Mouse (Mus musculus): ENCODE measurements around the gene Crlf2. TPM values are rescaled to one million over a fixed set of nuclear protein-coding genes. Genes with fewer than 3 reads are reported as not detected.

Gene Crlf2
- total and polyA plus RNA-seq, 3 experiments, result 10.5 to 32.5 (median 22.6) TPM

DNA sequence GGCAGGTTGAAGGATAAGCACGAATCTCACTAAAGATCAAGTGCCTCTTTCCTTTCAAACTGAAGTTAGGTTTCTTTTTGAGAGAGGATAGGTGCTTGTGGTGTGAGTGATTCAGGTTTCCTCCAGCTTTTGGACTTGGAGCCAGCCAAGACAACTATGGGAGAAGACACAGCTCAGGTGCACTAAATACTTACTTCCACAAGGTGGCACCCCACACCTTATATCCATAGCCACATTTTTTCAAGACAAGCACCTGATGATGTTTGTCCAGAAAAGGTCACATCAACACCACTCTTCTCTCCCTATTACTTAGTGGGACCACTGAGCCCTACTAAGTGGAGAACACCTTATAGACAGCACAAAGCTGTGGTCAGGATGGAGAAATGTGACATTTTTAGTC, 52.1 kb downstream of the Crlf2 start:
- in situ Hi-C loops (cut with MboI; ENCODE audit: low pct_ligation_motif_present, low pct_unique_long_range_greater_than_20kb, low sequenced_read_pairs), result loop anchor here (10.0 kb wide), 1 partner anchor 98 kb away; no protein-coding TSS in a partner anchor
- H3K79me2 ChIP-seq (replicated peaks; ENCODE audit: control insufficient read depth, extremely low read depth, insufficient read depth, poor library complexity, severe bottlenecking), result no peaks in the 10 kb centered on the region
- H3K27me3 ChIP-seq (replicated peaks), result peaks cover 2% of the 10 kb centered on the region
- no peaks in the 10 kb centered on the region for H3K9me3 ChIP-seq (replicated peaks; ENCODE audit: low read length)
- dilution Hi-C loops (cut with MboI; ENCODE audit: extremely low pct_ligation_motif_present, extremely low pct_unique_long_range_greater_than_20kb, low sequenced_read_pairs), result no loop called here
- no peaks in the 10 kb centered on the region for H3K36me3 ChIP-seq (replicated peaks in 1 of 2; ENCODE audit: control insufficient read depth in 1 of 2, insufficient read depth in 1 of 2, low read length in 1 of 2)
- TF ChIP-seq BHLHE40 (IDR thresholded peaks at IDR 0.05; ENCODE audit: low read depth, low read length) (no peak), MAZ (IDR thresholded peaks at IDR 0.05; ENCODE audit: low read depth, low read length) (no peak), HCFC1 (IDR thresholded peaks at IDR 0.05; ENCODE audit: low read depth, low read length) (no peak), ETS1 (conservative IDR thresholded peaks at IDR 0.05; ENCODE audit: low read depth, low read length) (no peak), SMC3 (IDR thresholded peaks at IDR 0.05; ENCODE audit: low read depth, low read length) (peak; percentile 58), ZC3H11A (IDR thresholded peaks at IDR 0.05; ENCODE audit: low read depth, low read length) (no peak), MEF2A (IDR thresholded peaks at IDR 0.05; ENCODE audit: borderline replicate concordance, low read depth, low read length) (no peak), RAD21 (IDR thresholded peaks at IDR 0.05; ENCODE audit: low read depth, low read length) (peak; percentile 75), JUND (conservative IDR thresholded peaks at IDR 0.05; ENCODE audit: low read depth, low read length) (no peak), CHD2 (IDR thresholded peaks at IDR 0.05; ENCODE audit: low read length) (no peak), USF1 (IDR thresholded peaks at IDR 0.05; ENCODE audit: low read depth, low read length) (no peak), RCOR1 (conservative IDR thresholded peaks at IDR 0.05; ENCODE audit: low read depth, low read length) (no peak), ZNF384 (IDR thresholded peaks at IDR 0.05; ENCODE audit: low read depth, low read length) (peak; percentile 73), CTCF (conservative IDR thresholded peaks at IDR 0.05 in 1 of 2, IDR thresholded peaks at IDR 0.05 in 1 of 2; ENCODE audit: low read depth in 2 of 2, low read length in 2 of 2) (peak; percentile 38 to 78; a peak in 3 of 4 replicates), ZKSCAN1 (IDR thresholded peaks at IDR 0.05; ENCODE audit: borderline replicate concordance, low read depth, low read length) (no peak), MYC (IDR thresholded peaks at IDR 0.05; ENCODE audit: low read depth, low read length) (no peak), GABPA (IDR thresholded peaks at IDR 0.05; ENCODE audit: insufficient replicate concordance, low read depth, low read length) (no peak), POLR2A (IDR thresholded peaks at IDR 0.05; ENCODE audit: low read depth, low read length) (no peak), KAT2A (IDR thresholded peaks at IDR 0.05; ENCODE audit: insufficient replicate concordance, low read length) (no peak), POLR2AphosphoS2 (IDR thresholded peaks at IDR 0.05; ENCODE audit: low read depth, low read length) (no peak), E2F4 (IDR thresholded peaks at IDR 0.05; ENCODE audit: insufficient replicate concordance, low read depth, low read length) (no peak), JUN (IDR thresholded peaks at IDR 0.05; ENCODE audit: insufficient read depth, low read depth, low read length) (no peak), IRF4 (IDR thresholded peaks at IDR 0.05; ENCODE audit: low read depth, low read length) (no peak), EP300 (IDR thresholded peaks at IDR 0.05; ENCODE audit: low read length) (no peak)
- H3K9ac ChIP-seq (ENCODE audit: insufficient read depth, low read depth), result no peak overlapping the region
- H3K27ac ChIP-seq (ENCODE audit: insufficient read depth, low read depth), result no peak overlapping the region
- DNase-seq (ENCODE audit: extremely low read depth), result peak; percentile 47
- H3K4me1 ChIP-seq (ENCODE audit: control insufficient read depth in 1 of 2, insufficient read depth in 2 of 2), result no peaks in the 10 kb centered on the region
- no peak overlapping the region for H3K4me3 ChIP-seq (replicated peaks in 1 of 3; ENCODE audit: low read depth in 2 of 3, low read length in 2 of 3, poor library complexity in 1 of 3)
- no peak overlapping the region for H3K4me2 ChIP-seq (ENCODE audit: insufficient read depth, low read depth, poor library complexity, severe bottlenecking)

Other genes starting within 250 kb of the Crlf2 start
- gene Vmn2r16, start 228.8 kb downstream of the Crlf2 start, total RNA-seq (2012; rRNA removed), result not detected in 2 replicates
- gene Vmn2r16, start 228.8 kb downstream of the Crlf2 start, total RNA-seq (2014; rRNA removed), result not detected in 2 replicates
- not detected in 2 replicates for gene Vmn2r16, start 228.8 kb downstream of the Crlf2 start, polyA plus RNA-seq (2012; ENCODE audit: insufficient read length, low read depth)
- gene Vmn2r17, start 139.3 kb downstream of the Crlf2 start, total RNA-seq (2012; rRNA removed), result not detected in 2 replicates
- not detected in 2 replicates for gene Vmn2r17, start 139.3 kb downstream of the Crlf2 start, total RNA-seq (2014; rRNA removed)
- not detected in 2 replicates for gene Vmn2r17, start 139.3 kb downstream of the Crlf2 start, polyA plus RNA-seq (2012; ENCODE audit: insufficient read length, low read depth)
- 3.8 and 4.0 TPM in 2 replicates for gene 5430403G16Rik, start 132.0 kb upstream of the Crlf2 start, total RNA-seq (2012; rRNA removed)
- gene 5430403G16Rik, start 132.0 kb upstream of the Crlf2 start, total RNA-seq (2014; rRNA removed), result 7.0 and 7.4 TPM in 2 replicates
- gene 5430403G16Rik, start 132.0 kb upstream of the Crlf2 start, polyA plus RNA-seq (2012; ENCODE audit: insufficient read length, low read depth), result 3.1 and 3.3 TPM in 2 replicates
- gene 4930522L14Rik, start 192.9 kb upstream of the Crlf2 start, total RNA-seq (2012; rRNA removed), result 11.1 and 11.5 TPM in 2 replicates
- 21.9 and 30.6 TPM in 2 replicates for gene 4930522L14Rik, start 192.9 kb upstream of the Crlf2 start, total RNA-seq (2014; rRNA removed)
- gene 4930522L14Rik, start 192.9 kb upstream of the Crlf2 start, polyA plus RNA-seq (2012; ENCODE audit: insufficient read length, low read depth), result 5.6 and 7.1 TPM in 2 replicates

Measured in CH12.LX (cell line).